Mouse (Mus musculus) midbrain, embryonic 14.5 days (tissue): Measurements from ENCODE around the gene Snx21. TPM values are rescaled to one million over a fixed set of nuclear protein-coding genes. Genes with fewer than 3 reads are reported as not detected.
A peak's percentile ranks its signal among the peaks of the same experiment; 100 is the strongest.

ENCODE experiments used
- ATAC-seq: fragments of 200-750 bp; cut with Nextera tagmentation; 2 replicates; pipeline ENCODE4 v1.8.0; 2017; ENCODE audit warnings: moderate number of reproducible peaks, moderate library complexity; ENCODE audit not compliant: low FRiP score, low TSS enrichment
- DNase-seq: peaks from one replicate; pipeline ENCODE4 v3.0.0-alpha.2; 2015
- H3K27ac ChIP-seq: fragments of 300-500 bp; sonication (generic); replicated peaks from 2 replicates; pipeline ENCODE4 v1.5.1; 2014; ENCODE audit warnings: mild to moderate bottlenecking, low read depth, low read length, moderate library complexity
- H3K27me3 ChIP-seq: fragments of 300-500 bp; sonication (generic); 2 replicates; pipeline ENCODE4 v1.6.1; 2014; ENCODE audit warnings: low read length, control low read depth, mixed read lengths; ENCODE audit not compliant: control insufficient read depth, insufficient read depth
- H3K36me3 ChIP-seq: fragments of 300-500 bp; sonication (generic); 2 replicates; pipeline ENCODE4 v1.6.1; 2014; ENCODE audit warnings: low read length, control low read depth; ENCODE audit not compliant: control insufficient read depth, insufficient read depth
- H3K4me1 ChIP-seq: fragments of 300-500 bp; sonication (generic); 2 replicates; pipeline ENCODE4 v1.6.1; 2014; ENCODE audit warnings: mild to moderate bottlenecking, antibody characterized with exemption, low read length, control low read depth; ENCODE audit not compliant: control insufficient read depth, insufficient read depth
- H3K4me2 ChIP-seq: fragments of 300-500 bp; sonication (generic); 2 replicates; pipeline ENCODE4 v1.6.1; 2014; ENCODE audit warnings: mild to moderate bottlenecking, low read length, moderate library complexity
- H3K4me3 ChIP-seq: fragments of 300-500 bp; sonication (generic); replicated peaks from 2 replicates; pipeline ENCODE4 v1.5.1; 2014; ENCODE audit warnings: low read depth, low read length
- H3K9ac ChIP-seq: fragments of 300-500 bp; sonication (generic); replicated peaks from 2 replicates; pipeline ENCODE4 v1.6.1; 2014; ENCODE audit warnings: mild to moderate bottlenecking, low read length, moderate library complexity
- H3K9me3 ChIP-seq: fragments of 300-500 bp; sonication (generic); 2 replicates; pipeline ENCODE4 v1.6.1; 2016; ENCODE audit warnings: low read length, control low read depth, mixed read lengths; ENCODE audit not compliant: control insufficient read depth
- WGBS: fragments of 180-500 bp; shearing (Covaris S2); extraction: QIAGEN DNeasy Blood & Tissue Kit; methylation state at CpG from one replicate; pipeline ENCODE4 v1.1.7; 2014; 5-methylcytosine and 5-hydroxymethylcytosine counted together
- polyA plus RNA-seq: library from polyadenylated mRNA; unstranded; fragments of >200 nt; fragmentation: Nextera tagmentation; extraction: Ambion mirVana; gene quantifications from 2 replicates; pipeline ENCODE4 v1.2.1, GENCODE M21; 2014

Gene Snx21
- polyA plus RNA-seq, 1 experiment from 2014 or later: 22.1 TPM

DNA sequence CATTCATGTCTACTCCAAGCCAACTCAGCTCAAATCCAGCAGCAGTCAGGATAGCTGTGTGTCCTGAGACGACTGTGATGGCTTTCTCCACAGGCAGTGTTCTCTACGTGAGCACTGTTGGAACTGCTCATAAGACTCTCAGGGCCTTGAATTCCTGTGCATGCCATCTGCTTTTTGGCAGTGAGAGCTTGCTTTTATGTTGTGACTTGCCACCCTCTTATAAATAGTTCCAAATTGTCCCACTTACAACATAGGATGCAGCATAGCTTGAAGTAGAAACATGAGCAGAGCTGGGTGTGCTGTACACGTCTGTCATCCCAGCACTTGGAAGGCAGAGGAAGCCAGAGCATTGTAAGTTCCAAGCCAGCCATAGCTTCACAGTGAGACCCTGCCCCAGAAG lies 19.8 kb upstream of the Snx21 start:
- no peaks in the 10 kb centered on the region for H3K9me3 ChIP-seq
- peaks cover 5% of the 10 kb centered on the region for H3K4me1 ChIP-seq
- DNase-seq (no peak), ATAC-seq (no peak)
- 78% methylated on average over 3 of the region's 3 CpGs for WGBS
- no peak overlapping the region for H3K9ac ChIP-seq
- no peak overlapping the region for H3K4me3 ChIP-seq
- H3K36me3 ChIP-seq: peaks cover 65% of the 10 kb centered on the region
- H3K27me3 ChIP-seq: no peaks in the 10 kb centered on the region
- no peak overlapping the region for H3K4me2 ChIP-seq
- H3K27ac ChIP-seq: no peak overlapping the region

DNA sequence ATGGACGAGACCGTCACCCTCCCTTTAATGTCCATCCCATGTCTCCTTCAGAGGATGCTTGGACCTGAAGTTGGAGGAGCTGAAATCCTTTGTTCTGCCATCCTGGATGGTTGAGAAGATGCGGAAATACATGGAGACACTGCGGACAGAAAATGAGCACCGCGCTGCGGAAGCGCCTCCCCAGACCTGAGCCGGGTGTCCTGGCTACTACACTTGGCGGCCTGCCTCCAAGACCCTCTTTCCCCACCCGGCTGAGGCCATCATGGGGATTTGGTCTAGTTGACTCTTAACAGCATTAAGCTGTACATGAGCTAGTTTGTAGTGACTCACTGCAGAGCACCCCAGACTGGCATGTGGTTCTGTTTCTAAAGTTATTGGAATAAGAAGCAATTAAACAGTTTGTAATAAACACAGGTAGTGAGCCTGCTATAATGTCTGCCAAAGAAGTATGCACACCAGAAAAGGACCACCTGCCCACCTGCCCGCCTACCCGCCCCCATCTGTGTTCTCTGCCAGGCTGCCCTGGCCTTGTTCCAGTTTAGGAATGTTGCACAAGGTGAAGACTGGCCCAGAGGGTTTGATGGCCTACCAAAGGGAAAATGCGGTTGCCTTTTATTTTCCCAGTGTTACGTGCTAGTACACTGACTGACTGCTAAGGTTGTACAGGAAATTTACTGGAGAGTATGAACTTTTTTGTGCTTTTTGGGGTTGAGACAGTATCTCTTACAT lies 17.6 kb upstream of the Snx21 start:
- no peak overlapping the region for H3K4me3 ChIP-seq
- H3K9ac ChIP-seq: no peak overlapping the region
- 96% methylated on average over 15 of the region's 15 CpGs for WGBS
- no peak overlapping the region for H3K27ac ChIP-seq
- no peak for ATAC-seq
- no peaks in the 10 kb centered on the region for H3K9me3 ChIP-seq
- H3K27me3 ChIP-seq: no peaks in the 10 kb centered on the region
- H3K4me2 ChIP-seq: no peak overlapping the region
- H3K36me3 ChIP-seq: peaks cover 43% of the 10 kb centered on the region
- DNase-seq: no peak
- peaks cover 5% of the 10 kb centered on the region for H3K4me1 ChIP-seq

DNA sequence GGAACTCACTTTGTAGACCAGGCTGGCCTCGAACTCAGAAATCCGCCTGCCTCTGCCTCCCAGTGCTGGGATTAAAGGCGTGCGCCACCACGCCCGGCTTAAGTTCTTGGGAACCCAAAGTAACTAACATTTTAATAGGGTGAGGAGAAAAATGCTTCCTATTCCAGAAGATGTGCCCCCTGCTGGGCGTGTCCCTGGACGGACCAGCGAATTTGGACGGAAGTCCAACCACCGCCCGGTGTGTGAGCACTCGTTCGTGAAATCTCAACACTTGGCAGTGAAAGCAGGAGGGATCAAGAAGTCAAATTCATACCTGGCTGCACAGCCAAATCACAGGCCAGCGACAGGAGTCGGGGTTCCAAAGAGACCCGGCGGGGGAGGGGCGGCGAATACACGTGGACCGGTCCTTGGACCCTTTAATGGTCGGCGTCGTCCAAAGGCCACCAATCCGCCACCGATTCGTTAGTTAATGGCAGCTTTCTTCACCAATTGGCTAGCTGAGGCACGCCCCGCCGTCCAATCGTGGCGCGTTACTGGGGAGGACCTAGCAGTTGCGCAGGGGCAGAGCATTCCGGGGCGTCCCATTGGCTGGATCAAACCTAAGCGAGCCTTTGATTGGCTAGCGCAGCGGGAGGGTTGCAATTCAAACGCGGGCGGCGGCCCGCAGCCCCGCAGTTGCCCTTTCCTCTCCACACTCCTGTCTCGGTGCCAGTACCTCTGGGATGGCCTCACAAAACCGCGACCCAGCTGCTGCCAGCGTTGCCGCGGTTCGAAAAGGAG lies 16.2 kb upstream of the Snx21 start, which contains the start of gene Ube2c:
Ube2c (plus strand) TSS at position 641 of the 780 bp plus-strand sequence.
- no peaks in the 10 kb centered on the region for H3K27me3 ChIP-seq
- ATAC-seq (peak; percentile 99), DNase-seq (peak; percentile 99)
- H3K9me3 ChIP-seq: no peaks in the 10 kb centered on the region
- peak within 1 kb of the TSS; percentile 98 for H3K4me2 ChIP-seq
- no peak within 1 kb of the TSS for H3K27ac ChIP-seq
- peaks cover 35% of the 10 kb centered on the region for H3K36me3 ChIP-seq
- WGBS: 2% methylated on average over 53 of the region's 53 CpGs
- H3K4me3 ChIP-seq: peak within 1 kb of the TSS; percentile 68
- peaks cover 5% of the 10 kb centered on the region for H3K4me1 ChIP-seq
- H3K9ac ChIP-seq: peak within 1 kb of the TSS; percentile 54

DNA sequence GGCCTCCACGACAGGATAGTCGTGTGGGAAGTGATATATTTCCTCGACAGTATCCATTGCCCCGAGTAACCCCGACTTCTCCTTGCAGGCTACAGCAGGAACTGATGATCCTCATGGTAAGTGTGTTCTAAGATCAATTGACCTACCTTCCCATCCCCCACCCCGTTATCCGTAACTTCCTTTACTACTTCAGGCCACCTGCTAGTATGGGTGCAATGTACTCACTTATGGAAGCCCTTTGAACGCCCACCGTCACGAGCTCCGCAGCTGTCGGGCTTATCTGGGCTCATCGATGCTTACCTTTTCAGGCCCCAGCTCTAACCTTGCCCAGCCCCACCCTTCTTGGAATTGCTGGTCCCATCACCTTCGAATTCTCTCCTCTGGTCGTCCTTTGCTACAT lies 15.3 kb upstream of the Snx21 start:
- no peak for ATAC-seq
- no peak for DNase-seq
- Histone ChIP-seq H3K36me3 (peaks cover 28% of the 10 kb centered on the region), H3K9me3 (no peaks in the 10 kb centered on the region), H3K4me2 (peak overlapping the region; percentile 98), H3K4me1 (peaks cover 5% of the 10 kb centered on the region), H3K4me3 (peak overlapping the region; percentile 68), H3K27ac (no peak overlapping the region), H3K27me3 (no peaks in the 10 kb centered on the region), H3K9ac (peak overlapping the region; percentile 54)
- WGBS: 4% methylated on average over 15 of the region's 15 CpGs

DNA sequence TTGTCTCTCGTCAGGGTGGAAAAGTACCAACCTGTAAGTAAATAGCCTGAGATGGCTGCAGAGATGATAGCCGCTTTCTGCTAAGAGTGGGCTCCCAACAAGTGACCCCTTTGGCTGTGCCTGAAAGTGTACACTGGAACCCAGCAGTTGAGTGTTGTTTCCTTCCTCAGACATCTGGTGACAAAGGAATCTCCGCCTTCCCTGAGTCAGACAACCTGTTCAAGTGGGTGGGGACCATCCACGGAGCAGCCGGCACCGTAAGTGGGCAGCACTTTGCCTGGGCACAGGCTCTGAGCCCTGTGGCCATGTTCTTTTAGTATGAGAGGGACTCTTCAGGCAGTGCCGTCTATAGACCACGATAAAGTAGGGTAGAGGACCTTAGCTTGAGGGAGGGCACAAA lies 14.5 kb upstream of the Snx21 start:
- no peaks in the 10 kb centered on the region for H3K9me3 ChIP-seq
- DNase-seq (no peak), ATAC-seq (no peak)
- peaks cover 20% of the 10 kb centered on the region for H3K36me3 ChIP-seq
- H3K4me2 ChIP-seq: peak overlapping the region; percentile 98
- peaks cover 5% of the 10 kb centered on the region for H3K4me1 ChIP-seq
- WGBS: 80% methylated on average over 8 of the region's 8 CpGs
- peak overlapping the region; percentile 68; the same call in 1 of the 2 replicates for H3K4me3 ChIP-seq
- no peaks in the 10 kb centered on the region for H3K27me3 ChIP-seq
- no peak overlapping the region for H3K9ac ChIP-seq
- no peak overlapping the region for H3K27ac ChIP-seq

DNA sequence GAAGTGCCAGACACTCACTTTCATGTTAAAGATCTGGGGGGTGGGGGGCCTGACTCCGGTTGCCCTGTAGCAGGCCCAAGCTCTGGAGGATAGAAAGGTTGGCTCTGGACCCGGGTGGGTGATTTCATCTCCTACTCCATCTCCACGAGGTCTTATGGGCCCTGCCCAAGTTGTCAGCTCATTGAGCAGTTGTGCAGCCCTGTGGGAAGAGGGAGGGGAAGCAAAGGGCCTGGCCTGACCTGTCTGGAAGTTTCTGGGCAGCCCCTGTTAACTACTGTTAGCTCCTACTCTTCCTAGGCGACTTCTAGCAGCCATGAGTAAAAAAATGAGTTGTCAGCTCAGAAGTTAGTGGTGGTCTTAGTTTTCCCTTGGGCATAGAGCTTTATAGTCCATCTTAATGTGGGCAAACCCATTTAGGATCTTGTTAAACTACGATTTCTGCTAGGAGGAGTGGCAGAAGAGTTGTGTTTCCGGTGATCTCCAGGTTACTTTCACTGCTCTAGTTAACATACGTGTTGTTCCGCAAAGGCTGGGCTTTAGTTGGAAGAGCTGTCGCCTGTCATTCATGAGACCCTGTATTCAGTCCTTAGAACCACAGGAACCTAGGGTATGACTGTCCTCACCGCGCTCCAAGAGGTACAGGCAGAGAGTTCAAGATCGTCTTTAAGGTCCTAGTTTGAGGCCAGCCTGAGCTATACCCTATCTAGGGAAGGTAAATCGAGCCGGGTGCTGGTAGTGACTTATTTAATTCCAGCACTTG lies 12.2 kb upstream of the Snx21 start:
- Histone ChIP-seq H3K27ac (no peak overlapping the region), H3K4me1 (peaks cover 5% of the 10 kb centered on the region), H3K4me3 (no peak overlapping the region), H3K4me2 (no peak overlapping the region), H3K9me3 (no peaks in the 10 kb centered on the region), H3K36me3 (no peaks in the 10 kb centered on the region), H3K27me3 (no peaks in the 10 kb centered on the region), H3K9ac (no peak overlapping the region)
- ATAC-seq (no peak), DNase-seq (no peak)
- WGBS: 82% methylated on average over 14 of the region's 14 CpGs

DNA sequence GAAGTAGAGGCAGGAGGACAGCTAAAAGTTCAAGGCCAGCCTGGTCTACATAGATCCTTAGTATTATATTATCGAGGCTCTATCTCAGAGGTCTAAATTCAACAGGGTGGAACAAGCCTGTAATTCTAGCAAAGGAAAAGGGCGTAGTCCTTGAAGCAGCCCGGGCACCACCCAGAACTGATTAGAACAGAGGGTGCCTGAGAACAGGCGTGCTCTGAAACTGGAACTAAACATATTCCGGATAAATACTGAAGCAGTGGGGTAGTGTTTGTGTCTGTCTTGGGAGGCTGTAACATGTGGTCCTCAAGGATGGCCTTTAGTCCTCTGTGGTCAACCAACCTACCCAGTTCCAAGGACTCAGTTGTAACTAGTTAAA lies 11.6 kb upstream of the Snx21 start:
- no peaks in the 10 kb centered on the region for H3K9me3 ChIP-seq
- H3K9ac ChIP-seq: no peak overlapping the region
- no peak overlapping the region for H3K27ac ChIP-seq
- H3K4me1 ChIP-seq: peaks cover 5% of the 10 kb centered on the region
- DNase-seq (no peak), ATAC-seq (no peak)
- no peaks in the 10 kb centered on the region for H3K36me3 ChIP-seq
- 89% methylated on average over 5 of the region's 5 CpGs for WGBS
- H3K4me2 ChIP-seq: no peak overlapping the region
- no peak overlapping the region for H3K4me3 ChIP-seq
- H3K27me3 ChIP-seq: no peaks in the 10 kb centered on the region

DNA sequence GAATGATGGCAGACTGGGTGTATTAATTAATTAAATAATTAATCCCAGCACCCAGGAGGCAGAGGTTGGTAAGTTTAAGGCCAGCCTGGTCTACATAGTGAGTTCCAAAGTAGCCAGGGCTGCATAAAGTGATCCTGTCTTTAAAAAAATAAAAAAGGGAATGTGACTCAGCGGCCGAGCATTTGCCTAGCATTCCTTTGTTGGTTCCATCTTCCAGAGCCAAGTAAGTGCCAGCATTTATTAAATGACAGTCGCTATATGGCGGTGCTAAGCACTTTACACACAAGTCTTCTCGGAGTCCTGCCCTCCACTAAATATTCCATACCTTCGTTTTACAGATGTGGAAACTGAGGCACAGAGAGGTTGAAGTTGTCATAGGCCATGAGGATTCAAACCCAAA lies 9.5 kb upstream of the Snx21 start:
- H3K36me3 ChIP-seq: no peaks in the 10 kb centered on the region
- H3K27ac ChIP-seq: no peak overlapping the region
- H3K27me3 ChIP-seq: no peaks in the 10 kb centered on the region
- H3K9me3 ChIP-seq: no peaks in the 10 kb centered on the region
- H3K4me1 ChIP-seq: no peaks in the 10 kb centered on the region
- no peak for ATAC-seq
- H3K4me2 ChIP-seq: no peak overlapping the region
- 91% methylated on average over 6 of the region's 6 CpGs for WGBS
- no peak for DNase-seq
- H3K9ac ChIP-seq: no peak overlapping the region
- no peak overlapping the region for H3K4me3 ChIP-seq
